Mouse (Mus musculus) layer of hippocampus, adult 9-11 months (tissue): ENCODE results near the gene Gm5431.
A peak's percentile ranks its signal among the peaks of the same experiment; 100 is the strongest.
"Not testable (repeated sequence)": the region's sequence is repeated elsewhere in the genome, so short reads cannot be mapped to it uniquely, and the experiment has no call there.

Source experiments
- DNase-seq: peaks from one replicate; pipeline ENCODE4 v3.0.0; 2022

The Gm5431 gene

GRCm38 (mm10) chr11:48870781-48871180, 31.2 kb downstream of the Gm5431 start:
- DNase-seq: no peak

- DNase-seq: no peak
Measured at GRCm38 (mm10) chr11:48869380-48870110, 32.5 kb downstream of the Gm5431 start.

GRCm38 (mm10) chr11:48866481-48866880, 35.5 kb downstream of the Gm5431 start:
- DNase-seq: no peak

- DNase-seq: no peak
Measured at GRCm38 (mm10) chr11:48863808-48864207, 38.2 kb downstream of the Gm5431 start.

GRCm38 (mm10) chr11:48862784-48863319, 39.2 kb downstream of the Gm5431 start:
- no peak for DNase-seq

GRCm38 (mm10) chr11:48859014-48859413, 43.0 kb downstream of the Gm5431 start:
- DNase-seq: no peak

GRCm38 (mm10) chr11:48853474-48854180, 48.4 kb downstream of the Gm5431 start:
- DNase-seq: peak; percentile 88

- DNase-seq: no peak
Measured at GRCm38 (mm10) chr11:48852624-48853473, 49.2 kb downstream of the Gm5431 start.

- no peak for DNase-seq
Measured at GRCm38 (mm10) chr11:48852190-48852589, 49.8 kb downstream of the Gm5431 start.

GRCm38 (mm10) chr11:48851270-48851995, 50.6 kb downstream of the Gm5431 start:
- no peak for DNase-seq

GRCm38 (mm10) chr11:48850240-48850639, 51.8 kb downstream of the Gm5431 start:
- DNase-seq: no peak

- DNase-seq: no peak
Measured at GRCm38 (mm10) chr11:48846881-48847280, 55.1 kb downstream of the Gm5431 start.

- not testable (repeated sequence) for DNase-seq
Measured at GRCm38 (mm10) chr11:48846362-48846761, 55.7 kb downstream of the Gm5431 start.

- DNase-seq: no peak
Measured at GRCm38 (mm10) chr11:48845244-48845815, 56.7 kb downstream of the Gm5431 start.

- no peak for DNase-seq
Measured at GRCm38 (mm10) chr11:48844309-48844708, 57.7 kb downstream of the Gm5431 start.

- no peak for DNase-seq
Measured at GRCm38 (mm10) chr11:48843202-48843601, 58.8 kb downstream of the Gm5431 start.

- no peak for DNase-seq
Measured at GRCm38 (mm10) chr11:48842378-48842792, 59.6 kb downstream of the Gm5431 start.

GRCm38 (mm10) chr11:48841213-48841612, 60.8 kb downstream of the Gm5431 start:
- no peak for DNase-seq

GRCm38 (mm10) chr11:48840805-48841204, 61.2 kb downstream of the Gm5431 start:
- no peak for DNase-seq

- no peak for DNase-seq
Measured at GRCm38 (mm10) chr11:48838879-48839680, 62.9 kb downstream of the Gm5431 start.

- no peak for DNase-seq
Measured at GRCm38 (mm10) chr11:48838181-48838797, 63.7 kb downstream of the Gm5431 start.
